Comparison of ENCODE assay signal across 10 mouse cellular contexts in the genomic region with DNA sequence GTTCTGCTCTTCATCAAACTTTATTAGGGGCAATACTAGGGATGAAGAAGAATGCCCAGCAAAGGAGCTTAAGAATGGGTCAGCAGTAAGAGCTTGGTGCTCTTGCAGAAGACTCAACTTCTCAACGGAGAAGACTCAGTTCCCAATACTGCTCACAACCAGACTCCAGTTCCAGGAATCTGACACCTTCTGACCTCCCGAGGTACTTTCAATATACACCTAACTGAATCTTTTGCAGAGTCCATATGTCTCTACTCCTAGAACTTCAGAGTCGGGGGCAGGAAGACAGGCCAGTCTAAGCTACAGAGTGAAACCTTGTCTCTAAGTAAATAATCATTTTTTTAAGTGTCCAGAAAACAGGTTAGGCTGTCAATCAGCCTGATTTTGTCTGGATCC. TPM values are rescaled to one million over a fixed set of nuclear protein-coding genes. Genes with fewer than 3 reads are reported as not detected.
DNase-seq lines count a peak whose midpoint lies in the region; ATAC-seq lines count a peak whose summit lies in the region.
"Had no signal": no experiment of that assay in that cellular context is flagged by ENCODE, and none has a peak within 500 bp of the region (broad histone marks: within the 10 kb centered on the region; RNA-seq: fewer than 3 reads in every experiment).

No protein-coding gene starts in this region.

- H3K9me3 ChIP-seq in heart, embryonic 13.5 days = no peaks in the 10 kb centered on the region
- H3K9me3 ChIP-seq in hindbrain, embryonic 14.5 days (ENCODE audit: control insufficient read depth, low read length) = no peaks in the 10 kb centered on the region
- no peaks in the 10 kb centered on the region for H3K9me3 ChIP-seq in midbrain, embryonic 14.5 days (ENCODE audit: control insufficient read depth, low read length)

- intact Hi-C loops in heart, postnatal 14 days (cut with DNase I) = no loop called here

- no peak for ATAC-seq in heart, embryonic 13.5 days (ENCODE audit: extremely low read depth, insufficient number of reproducible peaks, low FRiP score, low TSS enrichment)
- ATAC-seq in hindbrain, embryonic 14.5 days (ENCODE audit: low FRiP score) = 0 out of 2 replicates have a peak, but pooled peaks have one; percentile 1
- ATAC-seq in midbrain, embryonic 14.5 days (ENCODE audit: low FRiP score, low TSS enrichment) = no peak
- no peak for ATAC-seq in erythroid progenitor cell, adult 5-6 weeks (replicated peaks; ENCODE audit: low FRiP score, poor library complexity, severe bottlenecking)

- peaks cover 10% of the 10 kb centered on the region for H3K36me3 ChIP-seq in heart, embryonic 13.5 days
- no peaks in the 10 kb centered on the region for H3K36me3 ChIP-seq in hindbrain, embryonic 14.5 days (replicated peaks; ENCODE audit: control insufficient read depth, insufficient read depth)
- H3K36me3 ChIP-seq in midbrain, embryonic 14.5 days (ENCODE audit: control insufficient read depth, insufficient read depth, low read length) = no peaks in the 10 kb centered on the region

- WGBS in heart, embryonic 13.5 days = 4% methylated on average over 3 of the region's 3 CpGs
- 15% methylated on average over 3 of the region's 3 CpGs for WGBS in hindbrain, embryonic 14.5 days
- 12% methylated on average over 3 of the region's 3 CpGs for WGBS in midbrain, embryonic 14.5 days

- peaks cover 30% of the 10 kb centered on the region for H3K4me1 ChIP-seq in heart, embryonic 13.5 days
- peaks cover 17% of the 10 kb centered on the region for H3K4me1 ChIP-seq in hindbrain, embryonic 14.5 days (replicated peaks; ENCODE audit: control insufficient read depth, insufficient read depth, low read length)
- H3K4me1 ChIP-seq in midbrain, embryonic 14.5 days (ENCODE audit: control insufficient read depth, insufficient read depth, low read length) = peaks cover 14% of the 10 kb centered on the region

- peak overlapping the region; percentile 97 for H3K9ac ChIP-seq in heart, embryonic 13.5 days
- peak overlapping the region; percentile 83 for H3K9ac ChIP-seq in hindbrain, embryonic 14.5 days
- H3K9ac ChIP-seq in midbrain, embryonic 14.5 days (replicated peaks; ENCODE audit: low read length) = peak overlapping the region; percentile 76

- peak overlapping the region; percentile 87 for H3K4me3 ChIP-seq in heart, embryonic 13.5 days
- peak overlapping the region; percentile 85 for H3K4me3 ChIP-seq in hindbrain, embryonic 14.5 days (replicated peaks; ENCODE audit: low read length)
- H3K4me3 ChIP-seq in midbrain, embryonic 14.5 days (replicated peaks; ENCODE audit: low read depth, low read length) = peak overlapping the region; percentile 70

- H3K27ac ChIP-seq in heart, embryonic 13.5 days (replicated peaks) = peak overlapping the region; percentile 85; the same call in 1 of the 2 replicates
- H3K27ac ChIP-seq in hindbrain, embryonic 14.5 days = no peak overlapping the region
- H3K27ac ChIP-seq in midbrain, embryonic 14.5 days (replicated peaks; ENCODE audit: low read depth, low read length) = no peak overlapping the region

- DNase-seq in heart, postnatal 14 days = no peak
- peak; percentile 15 for DNase-seq in Muller cell, postnatal 12 days (ENCODE audit: inconsistent ontology term)
- DNase-seq in hindbrain, embryonic 14.5 days (ENCODE audit: low spot score) = no peak
- DNase-seq in midbrain, embryonic 14.5 days = no peak
- no peak for DNase-seq in layer of hippocampus, adult 9-10 months (ENCODE audit: low spot score)
- no peak for DNase-seq in urinary bladder, postnatal 25 days (ENCODE audit: low spot score)
- DNase-seq: cerebellum, adult 11-12 months had no signal

- peak overlapping the region; percentile 78 for H3K4me2 ChIP-seq in heart, embryonic 13.5 days
- peak overlapping the region; percentile 63 for H3K4me2 ChIP-seq in hindbrain, embryonic 14.5 days (replicated peaks)
- peak overlapping the region; percentile 64 for H3K4me2 ChIP-seq in midbrain, embryonic 14.5 days (ENCODE audit: low read length)

- H3K27me3 ChIP-seq in heart, embryonic 13.5 days (replicated peaks) = no peaks in the 10 kb centered on the region
- no peaks in the 10 kb centered on the region for H3K27me3 ChIP-seq in hindbrain, embryonic 14.5 days (ENCODE audit: control insufficient read depth, insufficient read depth, low read length)
- no peaks in the 10 kb centered on the region for H3K27me3 ChIP-seq in midbrain, embryonic 14.5 days (ENCODE audit: control insufficient read depth, insufficient read depth, low read length)

RNA-seq across cellular contexts. Expression of a gene that starts 1.1 kb away (rescaled TPM):
- 4.0 and 5.1 TPM in 2 replicates for polyA plus RNA-seq in heart, embryonic 13.5 days (2015; fragmentation: Nextera tagmentation; extraction: Ambion mirVana)
- 10 to 100 TPM; 14.0 to 15.7 TPM for total RNA-seq in heart, postnatal 14 days (2021)
- polyA plus RNA-seq in hindbrain, embryonic 14.5 days (2014; fragmentation: Nextera tagmentation; extraction: Ambion mirVana) = 2.5 and 3.2 TPM in 2 replicates
- polyA plus RNA-seq in midbrain, embryonic 14.5 days (2014; fragmentation: Nextera tagmentation; extraction: Ambion mirVana) = 2.8 TPM in 2 replicates
- total RNA-seq in erythroid progenitor cell, adult 5-6 weeks (2015; ENCODE audit: low replicate concordance) = not detected in 2 replicates
- total RNA-seq in erythroid progenitor cell, adult 5-6 weeks (2017; ENCODE audit: low replicate concordance) = not detected in 2 replicates

RNA-seq across cellular contexts. Expression of a gene that starts 36.7 kb away (rescaled TPM):
- polyA plus RNA-seq in heart, embryonic 13.5 days (2015; fragmentation: Nextera tagmentation; extraction: Ambion mirVana) = not detected in 2 replicates
- total RNA-seq in heart, postnatal 14 days (2021) = not detected
- not detected in 2 replicates for polyA plus RNA-seq in hindbrain, embryonic 14.5 days (2014; fragmentation: Nextera tagmentation; extraction: Ambion mirVana)
- polyA plus RNA-seq in midbrain, embryonic 14.5 days (2014; fragmentation: Nextera tagmentation; extraction: Ambion mirVana) = not detected in 2 replicates
- total RNA-seq in erythroid progenitor cell, adult 5-6 weeks (2015; ENCODE audit: low replicate concordance) = not detected in 2 replicates
- total RNA-seq in erythroid progenitor cell, adult 5-6 weeks (2017; ENCODE audit: low replicate concordance) = not detected in 2 replicates
- total RNA-seq: left cerebral cortex, adult 8-10 months had no signal

RNA-seq across cellular contexts. Expression of a gene that starts 37.4 kb away (rescaled TPM):
- polyA plus RNA-seq in heart, embryonic 13.5 days (2015; fragmentation: Nextera tagmentation; extraction: Ambion mirVana) = 111 and 114 TPM in 2 replicates
- 10 to 100 TPM; 34.6 to 38.9 TPM for total RNA-seq in heart, postnatal 14 days (2021)
- polyA plus RNA-seq in hindbrain, embryonic 14.5 days (2014; fragmentation: Nextera tagmentation; extraction: Ambion mirVana) = 164 and 177 TPM in 2 replicates
- 159 and 203 TPM in 2 replicates for polyA plus RNA-seq in midbrain, embryonic 14.5 days (2014; fragmentation: Nextera tagmentation; extraction: Ambion mirVana)
- 86.9 and 130 TPM in 2 replicates for total RNA-seq in erythroid progenitor cell, adult 5-6 weeks (2015; ENCODE audit: low replicate concordance)
- total RNA-seq in erythroid progenitor cell, adult 5-6 weeks (2017; ENCODE audit: low replicate concordance) = 52.3 and 91.5 TPM in 2 replicates
